Mouse (Mus musculus): ENCODE measurements at regions not wholly inside any gene's neighbourhood (a gene's known extent, or its start where the extent isn't known, plus 50 kb on each side); places are given as distances from the start of the nearest gene placed in this dataset.

GRCm38 (mm10) chr7:70219310-70219709 lies 147.2 kb downstream of the Nr2f2 start:
- DNase-seq (ENCODE audit: low spot score in 2 of 2) = no peak

GRCm38 (mm10) chr7:70217137-70217536 lies 149.4 kb downstream of the Nr2f2 start:
- no peak for DNase-seq (ENCODE audit: low spot score in 2 of 2)

GRCm38 (mm10) chr7:70213970-70214520 lies 152.5 kb downstream of the Nr2f2 start:
- peak in 1 of 2 experiments; percentile 2 for DNase-seq (ENCODE audit: low spot score in 2 of 2)

GRCm38 (mm10) chr7:70205900-70206299 lies 160.6 kb downstream of the Nr2f2 start:
- DNase-seq (ENCODE audit: low spot score in 2 of 2) = no peak

- no peak for DNase-seq (ENCODE audit: low spot score in 2 of 2)
Measured at GRCm38 (mm10) chr7:70200188-70200587, 166.3 kb downstream of the Nr2f2 start.

GRCm38 (mm10) chr7:70178956-70179355 lies 187.6 kb downstream of the Nr2f2 start:
- DNase-seq (ENCODE audit: low spot score in 2 of 2) = no peak

GRCm38 (mm10) chr7:70178006-70178405 lies 188.5 kb downstream of the Nr2f2 start:
- DNase-seq (ENCODE audit: low spot score in 2 of 2) = no peak

GRCm38 (mm10) chr7:70176686-70177259 lies 189.8 kb downstream of the Nr2f2 start:
- DNase-seq (ENCODE audit: low spot score in 2 of 2) = no peak

- DNase-seq (ENCODE audit: low spot score in 2 of 2) = no peak
Measured at GRCm38 (mm10) chr7:70176086-70176485, 190.4 kb downstream of the Nr2f2 start.

- no peak for DNase-seq (ENCODE audit: low spot score in 2 of 2)
Measured at GRCm38 (mm10) chr7:70172431-70172830, 194.1 kb downstream of the Nr2f2 start.

- DNase-seq (ENCODE audit: low spot score in 2 of 2) = no peak
Measured at GRCm38 (mm10) chr7:70171456-70171855, 195.1 kb downstream of the Nr2f2 start.

- no peak for DNase-seq (ENCODE audit: low spot score in 2 of 2)
Measured at GRCm38 (mm10) chr7:70168080-70168479, 198.5 kb downstream of the Nr2f2 start.

GRCm38 (mm10) chr7:70166081-70166480 lies 200.5 kb downstream of the Nr2f2 start:
- no peak for DNase-seq (ENCODE audit: low spot score in 2 of 2)

- no peak for DNase-seq (ENCODE audit: low spot score in 2 of 2)
Measured at GRCm38 (mm10) chr7:70165501-70165900, 201.0 kb downstream of the Nr2f2 start.

GRCm38 (mm10) chr7:70164691-70165193 lies 201.8 kb downstream of the Nr2f2 start:
- DNase-seq (ENCODE audit: low spot score in 2 of 2) = no peak

GRCm38 (mm10) chr7:70158531-70158930 lies 208.0 kb downstream of the Nr2f2 start:
- DNase-seq (ENCODE audit: low spot score in 2 of 2) = no peak

GRCm38 (mm10) chr7:70144726-70145271 lies 221.7 kb downstream of the Nr2f2 start:
- no peak for DNase-seq (ENCODE audit: low spot score in 2 of 2)

- DNase-seq (ENCODE audit: low spot score in 2 of 2) = no peak
Measured at GRCm38 (mm10) chr7:70136837-70137236, 229.7 kb downstream of the Nr2f2 start.

GRCm38 (mm10) chr7:70135416-70135815 lies 231.1 kb downstream of the Nr2f2 start:
- no peak for DNase-seq (ENCODE audit: low spot score in 2 of 2)

GRCm38 (mm10) chr7:70129963-70130362 lies 236.6 kb downstream of the Nr2f2 start:
- no peak for DNase-seq (ENCODE audit: low spot score in 2 of 2)

GRCm38 (mm10) chr7:70122818-70123217 lies 243.7 kb downstream of the Nr2f2 start:
- DNase-seq (ENCODE audit: low spot score in 2 of 2) = no peak

- no peak for DNase-seq (ENCODE audit: low spot score in 2 of 2)
Measured at GRCm38 (mm10) chr7:70119517-70119916, 247.0 kb downstream of the Nr2f2 start.

- DNase-seq (ENCODE audit: low spot score in 2 of 2) = no peak
Measured at GRCm38 (mm10) chr7:70118971-70119370, 247.6 kb downstream of the Nr2f2 start.
